In the genomic region with DNA sequence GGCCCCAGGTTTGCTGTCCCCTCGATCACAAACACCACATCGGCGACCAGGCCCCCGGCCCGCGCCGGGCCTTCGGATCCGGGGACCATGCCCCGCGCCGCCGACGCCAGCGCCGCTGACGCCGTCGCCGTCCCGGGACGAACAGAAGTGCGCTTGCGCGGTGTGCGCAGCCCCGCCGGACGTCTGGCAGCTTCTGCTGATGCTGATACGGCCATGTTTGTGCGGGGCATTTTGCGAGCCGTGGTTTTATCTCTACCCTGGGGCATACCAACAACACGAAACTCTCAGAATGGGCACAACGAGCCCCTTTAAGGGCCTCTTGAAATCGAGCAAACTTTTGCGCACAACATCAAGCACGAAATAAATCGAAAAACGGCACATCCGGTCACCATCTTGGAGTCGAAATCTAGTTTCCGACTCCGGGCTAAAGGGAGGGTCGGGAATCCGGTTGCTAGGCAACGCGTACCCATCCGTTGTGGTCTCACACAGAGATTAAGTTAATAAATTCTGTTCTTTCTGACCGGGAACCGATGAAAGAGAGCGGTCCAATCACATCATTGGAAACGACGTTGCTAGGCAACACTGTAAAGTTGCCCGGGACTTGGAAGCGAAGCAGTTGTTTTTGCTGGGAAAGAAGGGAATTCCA, we compare ENCODE assay signal across 8 mouse cellular contexts. TPM values are rescaled to one million over a fixed set of nuclear protein-coding genes. Genes with fewer than 3 reads are reported as not detected.
DNase-seq lines count a peak whose midpoint lies in the region; ATAC-seq and TF ChIP-seq lines count a peak whose summit lies in the region.

TSS of gene Med25 (minus strand) at position 437 of the 646 bp plus-strand sequence.

- H3K9me3 ChIP-seq in megakaryocyte, embryonic 14.5 days, result no peaks in the 10 kb centered on the region

- peak within 1 kb of the TSS; percentile 93 for H3K27ac ChIP-seq in cortical plate, adult 2 months (ENCODE audit: insufficient read depth, low read length)

- peaks cover 13% of the 10 kb centered on the region for H3K4me1 ChIP-seq in cortical plate, adult 2 months (ENCODE audit: control insufficient read depth, insufficient read depth, low read length)
- H3K4me1 ChIP-seq in megakaryocyte, embryonic 14.5 days, result peaks cover 64% of the 10 kb centered on the region

- H3K36me3 ChIP-seq in megakaryocyte, embryonic 14.5 days (replicated peaks; ENCODE audit: low read length), result peaks cover 33% of the 10 kb centered on the region

- ATAC-seq in activated CD4-positive, CD25-positive, alpha-beta regulatory T cell, adult 4 months, result peak; percentile 30

- H3K27me3 ChIP-seq in megakaryocyte, embryonic 14.5 days (replicated peaks), result no peaks in the 10 kb centered on the region

- peak; percentile 77 to 88 for DNase-seq in gastrocnemius, adult 8-10 months (ENCODE audit: low spot score in 2 of 2)
- peak; percentile 98 for DNase-seq in hindlimb bud, embryonic 11.5 days (ENCODE audit: extremely low spot score, low read depth, low spot score)
- peak; percentile 92 to 97 for DNase-seq in left cerebral cortex, adult 8-10 months (ENCODE audit: low spot score in 2 of 2)
- DNase-seq in right cerebral cortex, postnatal 10 days (ENCODE audit: low spot score in 2 of 2), result peak; percentile 97 to 99
- DNase-seq in urinary bladder, postnatal 25 days (ENCODE audit: low spot score), result peak; percentile 81

- H3K4me3 ChIP-seq in cortical plate, adult 2 months (ENCODE audit: insufficient read depth, low read length), result peak within 1 kb of the TSS; percentile 97
- H3K4me3 ChIP-seq in megakaryocyte, embryonic 14.5 days (replicated peaks), result peak within 1 kb of the TSS; percentile 93

- no peak for TF ChIP-seq CTCF in cortical plate, adult 2 months (IDR thresholded peaks at IDR 0.05; ENCODE audit: extremely low read depth, insufficient read depth, low read length)

- TF ChIP-seq POLR2A in cortical plate, adult 2 months (IDR thresholded peaks at IDR 0.05; ENCODE audit: extremely low read depth, insufficient read depth, low read length), result peak; percentile 55; the same call in 1 of the 2 replicates

RNA-seq across cellular contexts. Expression of gene Med25, which starts in this region (rescaled TPM):
- polyA plus RNA-seq in activated CD4-positive, CD25-positive, alpha-beta regulatory T cell, adult 4 months (2017; shearing (Covaris generic)), result 10 to 100 TPM; 12.2 to 20.1 TPM
- polyA plus RNA-seq in cortical plate, adult 2 months (2012; rRNA removed), result 121 and 129 TPM in 2 replicates
- 10 to 100 TPM; 64.0 to 79.1 (median 71.0) TPM for total RNA-seq in gastrocnemius, adult 8-10 months (2022)
- 10 to 100 TPM; 80.5 to 97.9 (median 88.4) TPM for total RNA-seq in left cerebral cortex, adult 8-10 months (2022)
- 249 and 952 TPM in 2 replicates for polyA plus RNA-seq in megakaryocyte, embryonic 14.5 days (2012; ENCODE audit: insufficient read depth, low replicate concordance)

Comparison
In these comparisons a context has a peak if more than half of its experiments do, and no peak if none do; other contexts are left out.
1. Peak in every context shown above with its lines: DNase-seq, ATAC-seq, H3K4me3 ChIP-seq and H3K27ac ChIP-seq.